Mouse (Mus musculus): ENCODE data around the gene Nrp2.

The Nrp2 gene

GRCm38 (mm10) chr1:62751011-62752006 is 48.2 kb downstream of the Nrp2 start:
- CTCF ChIA-PET, result no interaction called here

- CTCF ChIA-PET, result interaction anchor here (0.6 kb wide), 1 partner anchor 510 kb away, joined by 5 read pairs; no protein-coding TSS in a partner anchor
Measured at GRCm38 (mm10) chr1:62752055-62752454, 49.0 kb downstream of the Nrp2 start.

- CTCF ChIA-PET, result interaction anchor here (0.6 kb wide), 1 partner anchor 509 kb away, joined by 5 read pairs; no protein-coding TSS in a partner anchor
Measured at GRCm38 (mm10) chr1:62752661-62753333, 49.7 kb downstream of the Nrp2 start.

GRCm38 (mm10) chr1:62754066-62754835 is 51.2 kb downstream of the Nrp2 start:
- CTCF ChIA-PET, result no interaction called here

- CTCF ChIA-PET, result no interaction called here
Measured at GRCm38 (mm10) chr1:62760086-62760485, 57.0 kb downstream of the Nrp2 start.

GRCm38 (mm10) chr1:62760565-62760964 is 57.5 kb downstream of the Nrp2 start:
- CTCF ChIA-PET, result no interaction called here

- CTCF ChIA-PET, result no interaction called here
Measured at GRCm38 (mm10) chr1:62763779-62764178, 60.7 kb downstream of the Nrp2 start.

- CTCF ChIA-PET, result no interaction called here
Measured at GRCm38 (mm10) chr1:62765171-62765570, 62.1 kb downstream of the Nrp2 start.

GRCm38 (mm10) chr1:62766766-62767165 is 63.7 kb downstream of the Nrp2 start:
- CTCF ChIA-PET, result no interaction called here

GRCm38 (mm10) chr1:62767611-62768010 is 64.5 kb downstream of the Nrp2 start:
- CTCF ChIA-PET, result no interaction called here

- CTCF ChIA-PET, result no interaction called here
Measured at GRCm38 (mm10) chr1:62770576-62770975, 67.5 kb downstream of the Nrp2 start.

GRCm38 (mm10) chr1:62772391-62772790 is 69.3 kb downstream of the Nrp2 start:
- CTCF ChIA-PET, result no interaction called here

GRCm38 (mm10) chr1:62773105-62773920 is 70.2 kb downstream of the Nrp2 start:
- CTCF ChIA-PET, result no interaction called here

- CTCF ChIA-PET, result no interaction called here
Measured at GRCm38 (mm10) chr1:62773921-62774191, 70.8 kb downstream of the Nrp2 start.

GRCm38 (mm10) chr1:62774288-62775218 is 71.5 kb downstream of the Nrp2 start:
- CTCF ChIA-PET, result no interaction called here

- CTCF ChIA-PET, result no interaction called here
Measured at GRCm38 (mm10) chr1:62777320-62778235, 74.5 kb downstream of the Nrp2 start.

- CTCF ChIA-PET, result no interaction called here
Measured at GRCm38 (mm10) chr1:62778910-62779309, 75.8 kb downstream of the Nrp2 start.

- CTCF ChIA-PET, result no interaction called here
Measured at GRCm38 (mm10) chr1:62780068-62780761, 77.1 kb downstream of the Nrp2 start.

GRCm38 (mm10) chr1:62782155-62782554 is 79.1 kb downstream of the Nrp2 start:
- CTCF ChIA-PET, result no interaction called here
